Mouse (Mus musculus): Measurements from ENCODE around the gene Olfr1222. TPM values are rescaled to one million over a fixed set of nuclear protein-coding genes. Genes with fewer than 3 reads are reported as not detected.

Olfr1222 gene
- polyA plus RNA-seq (2012; rRNA removed) = not detected in 2 replicates

DNA sequence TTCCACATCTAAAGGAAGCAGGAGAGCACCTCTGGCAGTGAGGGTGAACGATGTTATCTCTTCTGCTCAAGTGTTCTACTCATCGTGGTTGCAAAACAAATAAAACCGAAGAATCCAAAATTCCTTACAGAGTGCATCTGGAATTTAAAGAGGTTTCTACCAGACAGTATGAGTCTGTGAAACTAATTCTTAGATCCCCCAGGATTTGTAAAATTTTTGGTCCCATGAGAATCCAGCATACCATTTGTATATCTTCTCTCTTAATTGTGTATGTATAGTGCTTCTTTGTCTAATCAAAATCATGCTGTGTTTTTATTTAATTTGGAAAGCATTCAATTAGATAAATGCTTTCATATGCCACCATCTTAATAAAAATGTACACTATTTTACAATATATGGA lies at the start of gene Olfr1222:
Gene Olfr1222, minus strand, starts transcription at position 101 of the 400 bp plus-strand sequence.

DNA sequence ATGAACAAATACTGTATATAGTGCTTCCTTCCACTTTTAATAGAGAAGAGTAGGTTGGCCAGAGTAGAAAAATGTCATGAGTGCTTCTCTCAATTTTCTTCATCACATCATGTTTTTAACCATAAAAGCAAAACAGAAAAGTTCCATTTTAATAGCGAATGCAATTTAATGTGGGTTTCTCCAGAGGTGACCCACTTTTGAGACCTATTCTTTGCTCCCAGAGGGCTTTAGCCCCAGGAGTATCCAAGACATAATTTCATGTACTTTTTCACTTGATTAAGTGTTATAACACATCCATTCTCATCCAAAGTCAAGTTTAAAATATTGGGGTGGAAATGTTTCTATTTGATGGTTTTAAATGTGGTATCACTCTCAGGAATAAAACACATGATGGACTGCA lies 41.7 kb upstream of the Olfr1222 start, which contains the start of gene Olfr1225:
Gene Olfr1225, minus strand, starts transcription at position 101 of the 400 bp plus-strand sequence.

DNA sequence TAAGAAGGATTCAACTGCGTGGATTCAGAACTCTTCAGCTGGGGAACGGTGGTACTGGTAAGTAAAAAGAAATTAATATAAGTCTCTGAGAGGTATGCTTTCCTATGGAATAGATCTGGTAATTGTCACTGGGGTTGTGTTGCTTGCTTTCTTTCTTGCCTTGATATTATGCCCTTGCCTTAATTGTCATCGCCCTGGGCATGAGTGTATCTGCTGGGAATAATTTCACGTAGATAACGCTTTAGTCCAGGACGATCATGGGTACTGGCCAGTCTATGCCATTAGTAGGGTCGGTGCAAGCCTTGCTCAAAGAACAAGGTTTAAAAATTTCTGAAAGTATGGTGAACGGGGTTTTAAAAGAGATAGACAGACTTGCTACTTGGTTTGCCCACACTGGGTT lies 31.1 kb upstream of the Olfr1222 start, which contains the start of gene Olfr1224-ps1:
Gene Olfr1224-ps1, minus strand, starts transcription at position 101 of the 400 bp plus-strand sequence.

DNA sequence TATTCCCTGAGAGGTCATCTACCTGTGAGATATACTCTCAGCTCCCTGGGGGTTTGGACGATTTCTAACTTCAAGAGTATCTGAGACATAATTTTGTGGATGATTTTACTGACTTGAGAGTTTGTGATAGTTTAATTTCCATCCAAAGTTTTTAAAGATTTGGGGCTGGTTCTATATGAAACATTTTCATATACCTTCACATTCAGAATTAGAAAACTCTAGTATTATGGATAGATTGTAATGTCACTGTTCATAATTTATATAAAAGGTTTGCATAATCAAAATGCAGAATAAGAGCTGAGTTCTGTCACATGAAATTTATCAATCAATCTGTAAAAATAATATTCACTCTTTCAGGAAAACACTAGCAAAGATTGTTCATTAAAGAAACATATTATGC lies 18.6 kb upstream of the Olfr1222 start, which contains the start of gene Olfr1223:
Gene Olfr1223, minus strand, starts transcription at position 101 of the 400 bp plus-strand sequence.

DNA sequence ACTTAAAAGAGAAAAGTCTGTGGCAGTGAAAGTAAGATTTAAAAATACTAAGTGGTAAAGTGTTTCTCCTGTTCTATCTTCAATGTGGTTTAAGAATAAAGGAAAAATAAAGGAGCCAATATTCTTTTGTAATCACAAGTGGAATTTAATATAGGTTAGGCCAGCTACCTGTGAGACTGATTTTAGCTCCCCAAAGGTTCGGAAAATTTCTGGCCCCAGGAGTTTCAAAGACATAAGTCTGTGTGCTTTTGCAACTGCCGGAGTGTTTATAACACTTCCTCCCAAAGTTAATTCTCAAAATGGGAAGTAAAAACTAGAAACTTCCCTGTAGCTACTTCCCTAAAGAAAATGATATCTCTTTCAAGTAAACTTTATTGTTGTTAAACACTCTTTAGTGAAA lies 15.7 kb downstream of the Olfr1222 start, which contains the start of gene Olfr1221:
Gene Olfr1221, minus strand, starts transcription at position 101 of the 400 bp plus-strand sequence.

DNA sequence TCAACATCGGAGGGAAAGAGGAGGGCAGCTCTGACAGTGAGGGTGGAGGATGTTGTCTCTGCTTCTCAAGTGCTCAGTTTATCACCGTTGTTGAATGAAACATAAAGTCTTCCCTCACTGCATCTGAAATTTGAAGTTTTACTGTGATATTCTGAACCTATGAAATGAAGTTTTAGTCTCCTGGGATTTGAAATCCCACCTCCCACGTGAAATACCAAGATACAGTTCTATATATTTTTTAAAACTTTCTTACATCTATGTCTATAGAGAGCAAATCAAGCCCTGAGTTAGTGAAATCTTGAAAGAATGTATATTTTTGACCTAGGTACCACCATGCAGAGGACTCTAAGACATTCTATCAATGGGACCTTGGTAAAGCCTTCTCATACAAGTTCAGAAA lies 26.1 kb downstream of the Olfr1222 start, which contains the start of gene Olfr1220:
Gene Olfr1220, minus strand, starts transcription at position 101 of the 400 bp plus-strand sequence.

DNA sequence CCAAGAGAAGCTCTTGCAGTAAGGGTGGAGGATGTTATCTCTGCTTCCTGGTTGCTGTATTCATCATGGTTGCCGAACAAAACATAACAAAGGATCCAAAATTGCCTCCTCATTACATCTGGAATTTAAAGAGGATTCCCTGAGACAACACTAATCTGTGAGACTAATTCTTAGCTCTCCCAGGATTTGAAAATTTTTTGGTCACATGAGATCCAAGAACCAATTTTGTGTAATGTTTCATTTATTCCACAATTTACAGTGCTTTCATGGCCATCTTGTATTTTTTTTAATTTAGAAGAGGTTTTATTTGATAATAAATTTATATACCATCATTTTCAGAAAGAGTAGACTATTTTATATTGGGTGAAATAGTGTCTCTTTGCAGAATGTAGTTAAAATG lies 49.4 kb downstream of the Olfr1222 start, which contains the start of gene Olfr1219:
Gene Olfr1219, minus strand, starts transcription at position 101 of the 400 bp plus-strand sequence.

Other genes starting within 250 kb of the Olfr1222 start
- gene Olfr1208, start 230.7 kb downstream of the Olfr1222 start, polyA plus RNA-seq (2012; rRNA removed) = not detected in 2 replicates
- gene Olfr1209, start 217.9 kb downstream of the Olfr1222 start, polyA plus RNA-seq (2012; rRNA removed) = not detected in 2 replicates
- gene Olfr1211, start 194.9 kb downstream of the Olfr1222 start, polyA plus RNA-seq (2012; rRNA removed) = not detected in 2 replicates
- not detected in 2 replicates for gene Olfr1212, start 179.1 kb downstream of the Olfr1222 start, polyA plus RNA-seq (2012; rRNA removed)
- gene Gm13762, start 152.8 kb downstream of the Olfr1222 start, polyA plus RNA-seq (2012; rRNA removed) = not detected in 2 replicates
- not detected in 2 replicates for gene Olfr1214, start 140.4 kb downstream of the Olfr1222 start, polyA plus RNA-seq (2012; rRNA removed)
- not detected in 2 replicates for gene Olfr1215, start 126.1 kb downstream of the Olfr1222 start, polyA plus RNA-seq (2012; rRNA removed)
- not detected in 2 replicates for gene Olfr1216, start 114.7 kb downstream of the Olfr1222 start, polyA plus RNA-seq (2012; rRNA removed)
- not detected in 2 replicates for gene Olfr1217, start 101.0 kb downstream of the Olfr1222 start, polyA plus RNA-seq (2012; rRNA removed)
- not detected in 2 replicates for gene Olfr1218, start 71.9 kb downstream of the Olfr1222 start, polyA plus RNA-seq (2012; rRNA removed)
- gene Olfr1219, start 49.5 kb downstream of the Olfr1222 start, polyA plus RNA-seq (2012; rRNA removed) = not detected in 2 replicates
- not detected in 2 replicates for gene Olfr1220, start 26.2 kb downstream of the Olfr1222 start, polyA plus RNA-seq (2012; rRNA removed)
- gene Olfr1221, start 15.8 kb downstream of the Olfr1222 start, polyA plus RNA-seq (2012; rRNA removed) = not detected in 2 replicates
- gene Olfr1223, start 18.5 kb upstream of the Olfr1222 start, polyA plus RNA-seq (2012; rRNA removed) = not detected in 2 replicates
- gene Olfr1224-ps1, start 31.0 kb upstream of the Olfr1222 start, polyA plus RNA-seq (2012; rRNA removed) = not detected in 2 replicates
- gene Olfr1225, start 41.6 kb upstream of the Olfr1222 start, polyA plus RNA-seq (2012; rRNA removed) = not detected in 2 replicates
- gene Olfr1226, start 67.0 kb upstream of the Olfr1222 start, polyA plus RNA-seq (2012; rRNA removed) = not detected in 2 replicates
- gene Olfr1228, start 121.0 kb upstream of the Olfr1222 start, polyA plus RNA-seq (2012; rRNA removed) = not detected in 2 replicates
- not detected in 2 replicates for gene Olfr1229, start 155.0 kb upstream of the Olfr1222 start, polyA plus RNA-seq (2012; rRNA removed)
- not detected in 2 replicates for gene Olfr1230, start 164.2 kb upstream of the Olfr1222 start, polyA plus RNA-seq (2012; rRNA removed)
- gene Olfr1231, start 174.0 kb upstream of the Olfr1222 start, polyA plus RNA-seq (2012; rRNA removed) = not detected in 2 replicates
- gene Olfr1232, start 196.6 kb upstream of the Olfr1222 start, polyA plus RNA-seq (2012; rRNA removed) = not detected in 2 replicates
- gene Olfr1233, start 209.3 kb upstream of the Olfr1222 start, polyA plus RNA-seq (2012; rRNA removed) = not detected in 2 replicates
- not detected in 2 replicates for gene Olfr1234, start 231.8 kb upstream of the Olfr1222 start, polyA plus RNA-seq (2012; rRNA removed)

Measured in colon, adult 2 months (tissue).